Mouse (Mus musculus) lung, postnatal 0 days (tissue): ENCODE measurements around the gene Gtdc1. TPM values are rescaled to one million over a fixed set of nuclear protein-coding genes. Genes with fewer than 3 reads are reported as not detected.

Experiments used
- ATAC-seq: fragments of 200-750 bp; cut with Nextera tagmentation; 2 replicates; pipeline ENCODE4 v1.8.0; 2017; ENCODE audit warnings: moderate library complexity
- DNase-seq: peaks from one replicate; pipeline ENCODE4 v3.0.0-alpha.2; 2016; ENCODE audit warnings: low spot score
- H3K27ac ChIP-seq: fragments of 300-500 bp; sonication (generic); 2 replicates; pipeline ENCODE4 v1.5.1; 2014; ENCODE audit warnings: antibody characterized with exemption, mild to moderate bottlenecking, low read length, mixed read lengths
- H3K27me3 ChIP-seq: fragments of 300-500 bp; sonication (generic); replicated peaks from 2 replicates; pipeline ENCODE4 v1.6.1; 2014; ENCODE audit warnings: low read length, mixed read lengths; ENCODE audit not compliant: insufficient read depth
- H3K36me3 ChIP-seq: fragments of 300-500 bp; sonication (generic); 2 replicates; pipeline ENCODE4 v1.6.1; 2014; ENCODE audit warnings: low read length, mixed read lengths; ENCODE audit not compliant: insufficient read depth
- H3K4me1 ChIP-seq: fragments of 300-500 bp; sonication (generic); 2 replicates; pipeline ENCODE4 v1.6.1; 2014; ENCODE audit warnings: antibody characterized with exemption, low read depth, low read length, mixed read lengths; ENCODE audit not compliant: insufficient read depth
- H3K4me2 ChIP-seq: fragments of 300-500 bp; sonication (generic); replicated peaks from 2 replicates; pipeline ENCODE4 v1.6.1; 2014; ENCODE audit warnings: low read depth, mild to moderate bottlenecking, low read length, moderate library complexity, mixed read lengths
- H3K4me3 ChIP-seq: fragments of 300-500 bp; sonication (generic); 2 replicates; pipeline ENCODE4 v1.5.1; 2014; ENCODE audit warnings: low read depth, low read length
- H3K9ac ChIP-seq: fragments of 300-500 bp; sonication (generic); replicated peaks from 2 replicates; pipeline ENCODE4 v1.6.1; 2014; ENCODE audit warnings: low read depth, mild to moderate bottlenecking
- H3K9me3 ChIP-seq: fragments of 300-500 bp; sonication (generic); 2 replicates; pipeline ENCODE4 v1.6.1; 2016; ENCODE audit warnings: low read length, mixed read lengths
- CTCF ChIP-seq: IDR thresholded peaks from 2 replicates; pipeline ENCODE4 v1.5.1; 2016; ENCODE audit warnings: antibody characterized with exemption, mild to moderate bottlenecking
- EP300 ChIP-seq: IDR thresholded peaks from 2 replicates; pipeline ENCODE4 v1.6.1; 2016; ENCODE audit warnings: antibody characterized with exemption, mild to moderate bottlenecking, control low read depth
- WGBS: fragments of 180-500 bp; shearing (Covaris S2); extraction: QIAGEN DNeasy Blood & Tissue Kit; methylation state at CpG from one replicate; pipeline ENCODE4 v1.1.7; 2014; 5-methylcytosine and 5-hydroxymethylcytosine counted together
- polyA plus RNA-seq: library from polyadenylated mRNA; unstranded; fragments of >200 nt; fragmentation: Nextera tagmentation; extraction: Ambion mirVana; gene quantifications from 2 replicates; pipeline ENCODE4 v1.2.1, GENCODE M21; 2015

Gene Gtdc1
- polyA plus RNA-seq, 1 experiment from 2014 or later: 10.0 TPM

GRCm38 (mm10) chr2:44540881-44541280 lies 386.6 kb downstream of the Gtdc1 start:
- Histone ChIP-seq H3K9ac (no peak overlapping the region), H3K4me3 (no peak overlapping the region), H3K27me3 (no peaks in the 10 kb centered on the region), H3K9me3 (no peaks in the 10 kb centered on the region), H3K36me3 (no peaks in the 10 kb centered on the region), H3K27ac (no peak overlapping the region), H3K4me2 (no peak overlapping the region), H3K4me1 (no peaks in the 10 kb centered on the region)
- 80% methylated on average over 6 of the region's 6 CpGs for WGBS
- DNase-seq (no peak), ATAC-seq (no peak)
- TF ChIP-seq EP300 (no peak), CTCF (no peak)

GRCm38 (mm10) chr2:44539121-44539634 lies 388.3 kb downstream of the Gtdc1 start:
- 86% methylated on average over 5 of the region's 5 CpGs for WGBS

GRCm38 (mm10) chr2:44538135-44538534 lies 389.3 kb downstream of the Gtdc1 start:
- no peaks in the 10 kb centered on the region for H3K27me3 ChIP-seq
- 82% methylated on average over 4 of the region's 4 CpGs for WGBS
- H3K4me3 ChIP-seq: no peak overlapping the region
- H3K27ac ChIP-seq: no peak overlapping the region
- H3K4me1 ChIP-seq: no peaks in the 10 kb centered on the region
- H3K9me3 ChIP-seq: no peaks in the 10 kb centered on the region
- H3K4me2 ChIP-seq: no peak overlapping the region
- ATAC-seq: no peak
- no peak overlapping the region for H3K9ac ChIP-seq
- no peak for DNase-seq
- TF ChIP-seq CTCF: no peak
- TF ChIP-seq EP300: no peak
- H3K36me3 ChIP-seq: no peaks in the 10 kb centered on the region

More at GRCm38 (mm10) chr2:44539121-44539634, 388.3 kb downstream of the Gtdc1 start:
- no peak overlapping the region for H3K9ac ChIP-seq
- H3K27me3 ChIP-seq: no peaks in the 10 kb centered on the region
- H3K9me3 ChIP-seq: no peaks in the 10 kb centered on the region
- no peaks in the 10 kb centered on the region for H3K36me3 ChIP-seq
- no peak overlapping the region for H3K27ac ChIP-seq
- DNase-seq: no peak
- H3K4me2 ChIP-seq: no peak overlapping the region
- TF ChIP-seq CTCF (no peak), EP300 (no peak)
- no peaks in the 10 kb centered on the region for H3K4me1 ChIP-seq
- no peak for ATAC-seq
- no peak overlapping the region for H3K4me3 ChIP-seq

DNA sequence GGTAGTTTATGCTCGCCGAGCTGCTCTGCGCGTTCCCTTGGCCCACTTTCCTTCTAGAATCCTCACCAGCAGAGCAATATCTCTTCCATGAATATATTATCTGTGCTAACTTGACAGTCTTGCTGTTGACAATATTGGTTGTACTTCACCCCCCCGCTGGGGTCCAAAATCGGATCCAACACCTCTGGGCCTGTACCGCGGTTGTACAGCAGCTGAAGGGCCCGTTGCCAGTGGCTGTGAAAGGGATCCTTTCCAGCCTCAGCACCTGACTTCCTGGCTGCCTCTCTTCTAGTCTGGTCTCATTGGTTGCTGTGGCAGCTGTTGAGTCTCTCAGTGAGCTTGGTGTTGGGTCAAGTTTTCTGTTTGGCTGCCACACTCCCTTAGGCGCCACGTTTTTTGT lies 391.7 kb downstream of the Gtdc1 start:
- WGBS: 90% methylated on average over 11 of the region's 11 CpGs
- Histone ChIP-seq H3K36me3 (no peaks in the 10 kb centered on the region), H3K4me3 (no peak overlapping the region), H3K4me1 (no peaks in the 10 kb centered on the region), H3K27me3 (no peaks in the 10 kb centered on the region), H3K9me3 (no peaks in the 10 kb centered on the region), H3K27ac (no peak overlapping the region), H3K9ac (no peak overlapping the region), H3K4me2 (no peak overlapping the region)
- DNase-seq (no peak), ATAC-seq (no peak)
- no peak for TF ChIP-seq EP300

DNA sequence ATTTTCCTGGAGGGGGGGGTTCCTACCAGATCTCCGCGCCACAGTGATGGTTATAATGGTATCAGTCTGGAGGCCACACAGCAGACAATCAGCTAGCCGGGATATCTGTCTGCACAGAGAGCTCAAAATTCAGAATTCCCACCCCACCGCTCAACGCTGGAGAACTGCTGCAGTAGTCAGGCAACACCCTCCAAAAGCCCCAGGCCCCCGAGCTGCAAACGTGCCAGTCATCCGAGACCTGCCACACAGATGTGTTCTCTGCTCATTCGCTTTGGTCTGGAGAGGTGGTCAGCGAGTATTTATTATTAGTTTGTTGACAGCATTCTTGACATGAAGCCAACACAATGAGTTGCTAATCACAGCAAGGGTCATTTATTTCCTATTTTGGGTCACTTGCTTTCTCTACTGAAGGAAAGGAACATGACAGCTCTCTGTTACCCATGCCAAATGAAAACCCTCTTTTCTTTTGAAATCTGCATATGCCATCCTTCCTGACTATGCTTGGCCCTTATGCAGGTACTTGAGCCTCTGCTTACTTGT lies 392.3 kb downstream of the Gtdc1 start:
- DNase-seq (peak; percentile 14), ATAC-seq (no peak)
- no peaks in the 10 kb centered on the region for H3K4me1 ChIP-seq
- H3K9me3 ChIP-seq: no peaks in the 10 kb centered on the region
- no peaks in the 10 kb centered on the region for H3K27me3 ChIP-seq
- no peaks in the 10 kb centered on the region for H3K36me3 ChIP-seq
- no peak overlapping the region for H3K4me2 ChIP-seq
- TF ChIP-seq CTCF (no peak), EP300 (no peak)
- no peak overlapping the region for H3K4me3 ChIP-seq
- no peak overlapping the region for H3K27ac ChIP-seq
- no peak overlapping the region for H3K9ac ChIP-seq
- WGBS: 73% methylated on average over 10 of the region's 10 CpGs

DNA sequence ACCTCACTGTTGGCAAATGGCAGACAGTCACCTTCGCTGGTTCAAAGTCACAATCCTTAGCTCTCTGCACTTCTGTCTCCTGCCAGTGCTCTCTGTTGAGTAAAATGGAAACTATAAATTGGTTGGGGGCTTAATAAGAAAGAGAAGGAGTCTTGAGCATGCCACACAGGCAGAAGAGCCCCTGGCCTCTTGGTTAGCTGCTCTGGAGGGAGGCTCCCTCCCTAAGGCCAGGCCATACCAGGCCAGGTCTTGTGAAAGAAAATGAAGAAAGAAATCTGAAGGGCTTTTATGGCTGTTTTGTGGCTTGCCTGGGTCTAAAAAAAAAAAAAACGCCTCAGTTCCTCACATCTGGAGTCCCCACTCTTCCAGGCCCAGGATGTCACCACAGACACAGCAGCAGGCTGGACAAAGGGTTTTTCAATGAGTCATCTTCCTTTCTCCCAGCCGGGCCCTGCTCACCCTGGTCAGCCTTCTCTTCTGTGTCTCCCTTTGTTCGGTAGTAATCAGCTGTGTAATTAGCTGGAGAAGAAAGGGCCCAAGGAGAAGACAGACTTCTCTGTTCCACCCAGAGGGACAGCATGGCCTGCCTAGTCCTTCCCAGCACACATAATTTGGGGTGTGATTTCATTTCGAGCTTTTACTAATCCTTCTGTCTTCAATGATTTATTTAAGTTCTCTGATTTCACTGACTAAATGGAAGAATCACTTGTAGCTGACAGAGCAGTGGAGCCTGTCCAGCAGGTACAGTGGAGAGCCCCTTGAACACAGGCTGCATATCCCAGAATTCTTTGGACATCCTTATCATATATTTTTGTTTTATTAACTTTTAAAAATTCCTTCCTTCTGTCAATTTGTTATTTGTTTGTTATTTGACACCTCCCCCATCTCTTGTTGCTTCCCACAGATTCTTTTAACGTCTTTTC lies 401.1 kb downstream of the Gtdc1 start:
- Histone ChIP-seq H3K4me3 (no peak overlapping the region), H3K27ac (no peak overlapping the region), H3K9me3 (no peaks in the 10 kb centered on the region), H3K9ac (no peak overlapping the region), H3K4me2 (no peak overlapping the region), H3K27me3 (no peaks in the 10 kb centered on the region), H3K36me3 (no peaks in the 10 kb centered on the region), H3K4me1 (no peaks in the 10 kb centered on the region)
- TF ChIP-seq EP300: no peak
- no peak for TF ChIP-seq CTCF
- DNase-seq (peak; percentile 64), ATAC-seq (peak; percentile 81)
- 23% methylated on average over 6 of the region's 6 CpGs for WGBS
